Mouse (Mus musculus): Measurements from ENCODE around the gene Spock3. TPM values are rescaled to one million over a fixed set of nuclear protein-coding genes. Genes with fewer than 3 reads are reported as not detected.
"Not testable (repeated sequence)": the region's sequence is repeated elsewhere in the genome, so short reads cannot be mapped to it uniquely, and the experiment has no call there.

Gene Spock3
- total RNA-seq (2015; ENCODE audit: low replicate concordance), result not detected in 2 replicates
- not detected in 2 replicates for total RNA-seq (2017; ENCODE audit: low replicate concordance)

DNA sequence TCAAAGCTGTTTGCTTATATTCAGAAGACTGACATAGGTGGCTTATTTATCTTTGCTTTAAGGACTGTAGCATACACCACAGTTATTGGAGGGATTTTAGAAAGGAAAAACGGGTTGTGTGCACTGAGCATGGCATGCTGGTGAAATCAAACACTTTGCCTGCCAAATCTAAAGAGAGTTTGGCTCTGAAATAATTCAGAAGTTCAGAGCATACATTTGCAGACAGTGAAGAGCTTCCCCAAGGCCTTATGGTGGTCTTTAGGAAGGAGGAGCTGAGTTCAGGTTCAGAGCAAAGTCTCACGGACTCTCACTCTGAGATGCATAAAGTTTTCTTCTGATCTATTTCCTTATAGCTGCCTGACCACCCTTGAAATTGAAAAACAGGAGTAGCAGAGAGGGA, at the start of gene Spock3:
Spock3 (plus strand) TSS at position 301 of the 400 bp plus-strand sequence.
- ATAC-seq (replicated peaks; ENCODE audit: low FRiP score, poor library complexity, severe bottlenecking), result no peak

DNA sequence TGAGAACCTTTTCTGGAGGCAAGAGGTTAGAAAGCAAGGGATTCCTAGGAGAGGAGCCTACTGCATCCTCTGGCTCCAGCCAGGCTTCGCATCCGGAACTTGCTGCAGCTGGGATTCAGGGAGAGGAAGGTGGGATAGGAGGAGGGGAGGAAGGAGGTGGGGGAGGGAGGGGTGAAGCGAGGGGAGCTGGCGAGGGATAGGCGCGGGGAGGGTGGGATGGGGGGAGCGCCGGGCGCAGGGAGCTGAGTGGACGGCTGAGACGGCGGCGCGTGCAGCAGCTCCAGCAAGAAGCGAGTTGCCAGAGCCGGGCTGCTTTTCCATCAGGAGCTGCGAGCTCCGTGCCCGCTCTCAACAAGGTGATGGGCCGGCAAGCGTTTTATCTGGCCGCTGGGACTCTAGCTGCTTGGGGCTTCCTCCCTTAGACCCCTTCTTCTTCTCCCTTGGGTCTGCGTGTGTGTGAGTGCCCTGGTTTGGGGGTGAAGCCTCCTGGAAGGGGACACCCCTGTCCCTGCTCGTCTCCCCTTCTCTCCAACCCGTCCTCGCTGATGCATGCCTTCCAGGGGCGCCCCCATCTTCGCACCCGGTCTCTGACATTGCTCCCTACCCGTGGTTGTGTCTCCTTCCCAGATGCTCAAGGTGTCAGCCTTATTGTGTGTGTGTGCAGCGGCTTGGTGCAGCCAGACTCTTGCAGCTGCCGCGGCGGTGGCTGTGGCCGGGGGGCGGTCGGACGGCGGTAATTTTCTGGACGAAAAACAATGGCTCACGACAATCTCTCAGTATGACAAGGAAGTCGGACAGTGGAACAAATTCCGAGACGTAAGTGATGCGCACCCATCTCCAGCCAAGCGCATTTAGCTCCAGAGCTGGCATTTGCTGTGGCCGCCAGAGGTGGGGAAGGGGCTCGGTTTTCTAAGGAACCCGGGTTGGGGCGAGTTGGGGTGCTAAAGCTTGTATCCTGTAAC, 645 bp downstream of the Spock3 start:
- ATAC-seq (replicated peaks; ENCODE audit: low FRiP score, poor library complexity, severe bottlenecking), result no peak

DNA sequence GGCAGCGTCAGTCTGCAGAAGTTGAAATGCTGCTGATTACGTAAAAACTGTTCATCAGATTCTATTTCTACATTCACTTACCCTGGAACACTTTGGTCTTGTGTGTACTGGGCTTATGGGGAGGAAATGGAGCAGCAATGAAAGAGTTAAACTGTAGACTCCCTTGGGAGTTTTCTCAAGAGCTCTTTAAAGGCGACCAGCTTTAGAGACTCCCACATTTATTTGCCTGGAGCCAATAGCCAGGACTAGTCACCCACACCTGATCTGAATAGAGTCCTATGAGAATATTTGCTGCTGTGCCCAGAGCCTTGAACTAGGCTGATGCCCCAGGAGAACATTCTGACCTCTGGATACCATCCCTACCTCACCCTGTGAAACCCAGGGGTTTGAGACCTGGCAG, 1.7 kb downstream of the Spock3 start:
- ATAC-seq (replicated peaks; ENCODE audit: low FRiP score, poor library complexity, severe bottlenecking), result no peak

DNA sequence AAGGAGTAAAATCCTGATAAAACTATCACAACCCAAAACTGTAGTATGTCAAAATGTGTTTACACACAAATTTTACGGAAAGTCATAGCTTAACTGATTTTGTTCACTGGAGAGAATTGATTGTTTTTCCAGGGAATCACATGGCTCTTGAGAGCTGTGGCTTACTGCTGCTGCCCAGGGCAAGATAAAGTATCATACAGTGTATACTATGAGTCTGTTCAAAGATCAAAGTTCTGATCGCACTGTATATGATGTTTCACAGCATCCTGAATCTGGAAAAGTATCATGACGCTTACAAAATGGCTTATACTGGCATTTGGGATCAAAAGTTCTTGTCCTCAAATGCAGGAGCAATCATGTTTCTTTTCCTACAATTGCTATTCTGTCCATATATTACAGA, 11.8 kb downstream of the Spock3 start:
- no peak for ATAC-seq (replicated peaks; ENCODE audit: low FRiP score, poor library complexity, severe bottlenecking)

DNA sequence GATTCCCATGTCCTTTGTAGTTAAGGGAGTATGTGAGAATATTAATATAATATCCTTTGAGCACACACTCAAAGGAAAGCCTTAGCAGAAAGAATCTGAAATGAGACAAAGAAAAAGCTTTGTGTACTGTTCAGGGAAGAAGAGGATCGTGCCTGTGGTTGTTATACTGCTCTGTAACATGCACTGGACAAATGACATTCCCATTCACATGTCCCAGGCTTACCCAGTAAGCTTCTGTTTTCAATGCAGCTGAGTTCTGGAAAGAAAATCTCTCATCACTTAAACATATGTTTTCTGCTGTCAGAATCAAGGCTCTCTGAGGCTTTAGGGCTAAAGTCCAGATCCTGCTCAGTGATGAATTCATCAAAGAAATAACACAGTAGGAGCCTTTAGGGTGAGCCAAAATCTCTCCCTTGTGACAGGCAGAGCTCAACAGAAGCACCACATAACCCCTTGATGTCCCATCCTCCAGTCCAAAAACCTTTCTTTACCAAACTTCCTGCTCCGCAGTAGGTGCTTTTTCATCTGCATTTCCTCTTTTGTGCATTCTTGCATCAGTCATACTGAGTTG, 19.1 kb downstream of the Spock3 start:
- no peak for ATAC-seq (replicated peaks; ENCODE audit: low FRiP score, poor library complexity, severe bottlenecking)

DNA sequence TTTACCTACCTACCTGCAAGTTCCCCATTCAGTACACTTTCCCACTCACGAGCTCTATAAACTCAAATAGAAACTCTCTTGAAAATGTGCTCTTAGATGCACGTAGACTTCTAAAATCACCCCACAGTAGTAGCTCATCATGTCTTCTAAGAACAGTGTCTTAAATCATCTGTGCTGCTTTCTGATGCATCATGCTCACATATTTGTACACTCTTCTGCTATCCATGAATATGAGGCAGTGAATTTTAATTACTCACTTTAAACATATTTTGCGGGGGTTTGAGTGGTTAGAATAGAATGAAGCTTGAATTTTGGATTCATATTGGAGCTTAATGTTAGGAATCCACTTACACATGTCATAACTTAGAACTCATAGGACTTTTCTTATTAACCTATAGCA, 138.2 kb downstream of the Spock3 start:
- no peak for ATAC-seq (replicated peaks; ENCODE audit: low FRiP score, poor library complexity, severe bottlenecking)

DNA sequence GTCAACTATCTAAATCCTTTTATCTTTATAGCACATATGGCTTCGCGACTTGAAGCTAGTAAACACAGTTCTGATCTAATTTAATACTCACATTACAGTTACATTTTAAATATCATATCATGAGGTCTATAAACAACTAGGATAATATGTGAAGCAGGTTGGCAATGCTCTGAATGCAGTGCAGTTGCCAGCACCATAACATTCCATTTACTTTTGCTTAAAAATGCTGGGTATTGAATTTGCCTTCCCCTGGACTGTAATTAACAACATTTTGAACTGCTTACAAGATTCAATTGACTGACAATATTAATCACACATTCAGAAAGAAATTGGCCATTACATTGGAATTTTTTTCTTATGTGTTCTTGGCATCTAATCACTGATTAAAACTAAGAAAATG, 147.4 kb downstream of the Spock3 start:
- ATAC-seq (replicated peaks; ENCODE audit: low FRiP score, poor library complexity, severe bottlenecking), result no peak

DNA sequence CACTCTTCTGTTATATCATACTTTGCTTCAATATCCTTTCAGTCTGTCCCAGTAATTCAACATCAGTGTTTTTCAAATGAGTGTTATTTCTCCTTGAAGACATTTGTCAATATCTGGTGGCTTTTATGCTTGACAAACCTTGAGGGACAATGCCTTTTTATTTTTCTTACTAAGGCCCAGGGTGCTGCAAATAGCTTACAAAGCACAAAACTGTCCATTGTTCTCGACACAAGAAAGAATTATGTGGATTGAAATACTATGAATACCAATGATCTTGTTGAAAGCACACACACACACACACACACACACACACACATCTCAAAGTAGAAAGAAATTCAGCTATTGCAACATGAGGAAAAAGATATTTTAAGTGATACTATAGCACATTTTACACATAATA, 159.0 kb downstream of the Spock3 start:
- no peak for ATAC-seq (replicated peaks; ENCODE audit: low FRiP score, poor library complexity, severe bottlenecking)

DNA sequence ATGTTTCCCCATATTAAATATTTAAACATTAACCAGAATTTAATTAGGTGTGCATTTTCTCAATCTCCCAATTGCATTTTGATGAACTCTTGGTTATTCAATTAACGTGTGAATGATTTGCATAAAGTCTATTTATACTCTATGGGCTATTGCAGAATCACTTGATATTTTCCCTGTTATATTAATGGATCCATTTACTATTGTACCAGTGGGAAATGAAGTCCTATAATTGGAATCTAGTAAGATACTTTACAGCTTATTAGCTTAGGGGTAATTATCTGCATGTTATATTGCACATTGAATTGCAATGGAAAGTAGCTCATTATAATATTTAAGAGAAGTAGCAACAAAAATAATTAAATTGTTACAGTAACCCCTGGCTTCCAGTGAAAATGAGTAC, 162.1 kb downstream of the Spock3 start:
- no peak for ATAC-seq (replicated peaks; ENCODE audit: low FRiP score, poor library complexity, severe bottlenecking)

DNA sequence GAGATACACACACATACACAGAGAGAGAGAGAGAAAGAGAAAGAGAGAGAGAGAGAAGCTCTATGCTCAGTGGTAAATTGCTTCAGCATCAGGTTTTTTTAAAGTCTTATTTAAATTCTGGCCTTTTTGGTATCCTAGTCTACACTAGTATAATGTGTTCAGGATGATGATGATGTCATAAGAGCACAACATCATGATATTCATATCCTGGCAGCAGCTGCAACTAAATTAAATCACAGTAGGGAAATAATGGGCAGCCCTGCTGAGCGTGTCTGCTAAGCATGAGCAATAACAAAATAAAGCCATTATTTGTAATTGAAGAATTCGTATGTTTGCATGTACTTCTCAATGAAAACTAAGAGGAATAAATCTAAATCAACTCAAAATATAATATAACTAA, 169.7 kb downstream of the Spock3 start:
- ATAC-seq (replicated peaks; ENCODE audit: low FRiP score, poor library complexity, severe bottlenecking), result no peak

DNA sequence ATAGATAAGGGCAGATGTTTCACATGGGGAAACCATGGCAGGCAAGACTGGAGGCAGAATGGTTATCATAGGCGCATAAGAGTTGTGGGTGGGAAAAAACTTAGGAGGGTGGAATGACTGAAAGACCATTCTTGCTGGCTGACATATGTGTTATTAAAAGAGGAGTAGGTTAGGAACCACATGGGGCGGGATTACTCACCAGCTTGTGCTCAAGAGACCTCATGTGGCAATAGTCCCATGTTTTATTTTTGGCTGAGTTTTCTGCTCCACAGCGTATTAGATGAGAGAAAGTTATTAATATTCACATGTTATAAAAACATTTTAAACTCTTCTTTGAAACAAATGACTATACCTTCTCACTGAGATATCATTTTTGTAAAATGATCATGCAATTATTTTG, 184.6 kb downstream of the Spock3 start:
- no peak for ATAC-seq (replicated peaks; ENCODE audit: low FRiP score, poor library complexity, severe bottlenecking)

DNA sequence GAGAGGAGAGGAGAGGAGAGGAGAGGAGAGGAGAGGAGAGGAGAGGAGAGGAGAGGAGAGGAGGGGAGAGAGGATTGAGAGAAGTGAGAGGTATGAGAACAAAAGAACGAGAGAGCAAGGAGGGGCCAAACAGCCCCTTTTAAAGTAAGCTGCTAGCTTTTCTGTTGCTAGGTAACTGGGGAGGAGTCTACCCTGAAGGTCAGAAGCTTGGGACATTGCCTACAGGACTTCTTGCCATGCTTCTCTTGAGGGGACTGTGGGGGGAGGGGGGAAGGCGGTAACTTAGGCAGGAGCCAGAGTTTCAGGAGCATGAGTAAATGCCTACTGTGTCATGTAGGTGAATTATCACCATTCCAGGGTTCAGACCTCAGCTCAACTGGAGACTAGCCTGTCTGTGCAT, 213.1 kb downstream of the Spock3 start:
- not testable (repeated sequence) for ATAC-seq (replicated peaks; ENCODE audit: low FRiP score, poor library complexity, severe bottlenecking)

DNA sequence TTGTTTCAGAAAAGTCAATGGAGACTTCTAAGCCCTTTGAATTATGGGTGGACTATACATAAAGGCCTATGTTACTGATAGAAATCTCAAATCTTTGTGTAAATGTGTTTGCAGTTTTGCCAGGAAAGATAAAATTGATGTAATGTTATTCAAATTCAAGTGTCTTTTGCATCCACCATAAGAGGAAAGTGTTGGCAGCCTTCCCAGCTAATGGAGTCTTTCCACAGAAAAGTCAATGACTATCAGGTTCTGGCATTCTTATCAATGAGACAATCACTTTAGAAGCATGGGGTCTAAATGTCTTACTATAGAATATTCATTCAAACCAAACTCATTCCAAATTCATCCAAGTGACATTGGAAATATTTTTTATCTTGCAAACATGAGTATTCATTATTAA, 214.5 kb downstream of the Spock3 start:
- ATAC-seq (replicated peaks; ENCODE audit: low FRiP score, poor library complexity, severe bottlenecking), result no peak

DNA sequence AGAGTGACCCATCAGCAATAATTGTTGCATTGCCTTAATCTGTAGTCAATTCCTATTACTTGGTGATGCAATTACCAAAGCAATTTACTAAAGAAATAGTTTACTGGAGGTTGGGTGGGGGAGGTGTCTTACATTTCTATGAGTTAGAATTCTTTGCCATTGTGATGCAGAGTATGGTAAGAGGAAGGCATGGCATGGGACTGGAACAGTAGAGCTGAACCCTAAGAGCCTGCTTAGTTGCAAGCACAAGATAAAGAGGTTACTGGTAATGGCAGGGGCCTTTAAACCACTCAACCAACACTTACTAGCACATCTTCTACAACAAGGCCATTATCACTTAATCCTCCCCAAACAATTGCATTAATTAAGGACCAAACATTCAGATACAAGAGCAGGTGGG, 219.1 kb downstream of the Spock3 start:
- no peak for ATAC-seq (replicated peaks; ENCODE audit: low FRiP score, poor library complexity, severe bottlenecking)

DNA sequence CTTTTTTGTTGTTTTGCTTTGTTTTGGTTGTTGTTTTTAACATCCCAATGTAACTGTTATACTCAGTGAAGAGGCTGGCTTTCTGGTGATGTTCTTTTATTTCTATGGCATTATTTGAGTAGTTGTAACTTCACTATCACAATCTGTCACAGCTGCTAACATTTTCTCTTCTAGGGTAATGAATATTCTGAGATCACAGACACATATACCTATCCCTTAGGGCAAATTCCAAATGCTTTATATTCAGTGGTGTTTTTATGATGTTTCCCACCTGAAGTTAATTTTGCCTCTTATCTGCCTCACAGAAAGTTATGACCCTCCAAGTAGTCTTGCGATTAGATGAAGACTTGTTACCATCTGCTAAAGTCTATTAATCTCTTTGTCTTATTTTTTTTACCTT, 230.5 kb downstream of the Spock3 start:
- ATAC-seq (replicated peaks; ENCODE audit: low FRiP score, poor library complexity, severe bottlenecking), result no peak

DNA sequence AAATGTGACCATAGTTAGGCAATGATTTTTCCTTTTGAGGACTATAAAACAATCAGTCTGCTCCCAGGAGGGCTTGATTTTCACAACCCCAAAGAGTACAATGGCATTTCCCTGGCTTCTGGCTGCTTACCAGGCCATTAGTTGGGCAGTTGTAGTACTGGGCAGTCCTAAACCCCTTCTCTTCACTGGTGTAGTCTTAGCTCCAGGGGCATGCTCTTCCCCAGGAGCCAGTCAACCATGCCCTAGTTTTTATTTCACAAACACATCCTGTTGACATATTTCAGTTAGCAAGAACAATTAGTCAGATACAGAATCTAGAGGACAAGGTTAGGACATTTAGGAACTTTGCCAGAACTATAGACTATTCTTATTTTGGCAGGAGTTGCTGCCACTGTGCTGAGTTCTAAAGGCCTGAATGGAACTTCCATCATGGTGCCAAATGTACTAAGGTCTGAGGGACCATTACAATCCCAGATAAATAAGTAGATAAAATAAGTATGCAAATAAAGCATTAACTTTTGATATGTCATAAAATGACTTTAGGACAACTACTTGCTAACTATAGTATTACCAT, 308.1 kb downstream of the Spock3 start:
- no peak for ATAC-seq (replicated peaks; ENCODE audit: low FRiP score, poor library complexity, severe bottlenecking)

DNA sequence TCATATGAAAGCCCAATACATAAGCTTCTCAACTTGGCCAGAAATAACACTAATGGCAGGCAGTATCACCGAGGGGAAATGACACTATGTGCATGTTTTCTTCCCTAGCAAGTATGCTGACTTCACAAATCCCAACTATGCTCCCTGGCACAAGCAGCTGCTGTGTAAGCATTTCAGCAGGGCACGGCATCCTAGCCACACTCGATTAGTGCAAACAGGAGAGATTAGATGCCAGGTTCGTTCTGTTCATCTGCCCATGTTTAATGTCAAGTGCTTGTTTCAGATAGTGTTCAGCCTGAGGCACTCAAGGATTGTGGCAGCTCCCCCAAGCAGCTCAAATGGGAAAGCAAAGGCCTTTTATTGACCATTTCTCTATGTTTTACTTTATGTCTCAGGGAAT, 311.7 kb downstream of the Spock3 start:
- no peak for ATAC-seq (replicated peaks; ENCODE audit: low FRiP score, poor library complexity, severe bottlenecking)

DNA sequence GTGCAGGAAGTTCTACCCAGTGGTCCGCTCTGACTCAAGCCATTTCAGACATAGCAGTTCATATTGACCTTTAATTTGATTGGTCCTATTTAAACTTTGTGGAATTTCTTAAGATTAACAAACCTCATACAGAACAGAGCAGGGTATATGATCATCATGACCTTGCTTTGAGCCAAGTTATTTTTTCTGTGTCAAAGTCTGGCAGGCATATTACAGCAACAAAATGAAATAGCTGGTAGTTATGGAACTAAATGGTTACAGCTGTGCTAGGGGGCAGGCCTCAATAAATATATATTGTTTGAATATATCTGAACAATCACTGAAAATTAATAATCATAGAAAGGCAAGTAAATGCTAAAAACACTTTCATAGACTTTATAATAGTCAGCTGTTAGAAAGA, 384.6 kb downstream of the Spock3 start:
- no peak for ATAC-seq (replicated peaks; ENCODE audit: low FRiP score, poor library complexity, severe bottlenecking)

DNA sequence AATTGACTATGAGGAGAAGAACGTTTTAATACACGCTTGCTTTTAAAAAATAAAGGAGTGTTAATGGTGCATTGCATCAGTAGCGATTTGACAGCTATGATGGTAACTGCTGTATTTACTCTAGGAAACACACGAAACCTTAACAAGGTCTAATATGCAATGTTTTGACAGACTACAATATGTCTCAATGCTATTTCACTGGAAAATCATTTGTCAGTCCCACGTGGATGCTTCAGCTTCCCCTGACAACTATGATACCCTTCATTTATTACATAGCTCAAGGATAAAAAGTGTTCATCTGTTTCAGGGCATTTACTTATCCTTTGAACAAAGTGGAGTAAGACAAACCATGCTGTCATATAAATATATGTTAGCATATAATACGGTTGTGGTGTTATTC, 417.8 kb downstream of the Spock3 start:
- ATAC-seq (replicated peaks; ENCODE audit: low FRiP score, poor library complexity, severe bottlenecking), result no peak

DNA sequence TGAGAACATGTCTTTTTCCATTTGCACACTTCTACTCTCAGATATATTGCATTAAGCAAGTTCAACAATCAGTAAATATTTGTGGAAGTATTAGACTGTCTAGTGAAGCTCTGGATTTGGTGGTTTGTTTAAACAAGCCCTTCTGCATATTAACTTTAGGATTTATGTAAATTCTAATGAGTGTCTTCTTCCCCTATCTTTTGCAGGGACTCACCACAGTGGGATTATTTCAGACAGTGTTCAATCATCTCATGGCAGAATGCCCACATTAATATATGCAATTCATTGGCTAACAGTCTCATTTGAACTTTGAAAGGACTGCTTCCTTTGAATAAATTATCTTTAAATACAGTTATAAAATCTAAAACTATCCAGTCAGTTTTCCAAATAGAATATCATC, 446.9 kb downstream of the Spock3 start:
- no peak for ATAC-seq (replicated peaks; ENCODE audit: low FRiP score, poor library complexity, severe bottlenecking)
